Mouse (Mus musculus): ENCODE results near the gene Csnk2b.
A peak's percentile ranks its signal among the peaks of the same experiment; 100 is the strongest.

Csnk2b gene

GRCm38 (mm10) chr17:35121871-35122303 is at the start of gene Csnk2b:
TSS of gene Csnk2b (minus strand) at chr17:35122053.
- DNase-seq (ENCODE audit: low spot score): peak; percentile 61

- no peak for DNase-seq (ENCODE audit: low spot score)
These were observed 46.8 kb upstream of the Csnk2b start for GRCm38 (mm10) chr17:35168541-35169207.

GRCm38 (mm10) chr17:35167794-35168193 is 45.9 kb upstream of the Csnk2b start:
- DNase-seq (ENCODE audit: low spot score): no peak

- DNase-seq (ENCODE audit: low spot score): no peak
These were observed 44.6 kb upstream of the Csnk2b start for GRCm38 (mm10) chr17:35166352-35167035.

- DNase-seq (ENCODE audit: low spot score): no peak
These were observed 43.8 kb upstream of the Csnk2b start for GRCm38 (mm10) chr17:35165451-35166155.

- peak; percentile 100 for DNase-seq (ENCODE audit: low spot score)
These were observed 43.0 kb upstream of the Csnk2b start, which contains the start of gene Prrc2a for GRCm38 (mm10) chr17:35164568-35165450. TSS of gene Prrc2a (minus strand) at chr17:35164897.

GRCm38 (mm10) chr17:35164218-35164567 is 42.3 kb upstream of the Csnk2b start:
- no peak for DNase-seq (ENCODE audit: low spot score)

- DNase-seq (ENCODE audit: low spot score): no peak
These were observed 41.7 kb upstream of the Csnk2b start for GRCm38 (mm10) chr17:35163326-35164081.

GRCm38 (mm10) chr17:35162730-35163129 is 40.9 kb upstream of the Csnk2b start:
- no peak for DNase-seq (ENCODE audit: low spot score)

GRCm38 (mm10) chr17:35162121-35162520 is 40.3 kb upstream of the Csnk2b start:
- no peak for DNase-seq (ENCODE audit: low spot score)

GRCm38 (mm10) chr17:35161421-35161820 is 39.6 kb upstream of the Csnk2b start:
- DNase-seq (ENCODE audit: low spot score): no peak

- DNase-seq (ENCODE audit: low spot score): no peak
These were observed 37.8 kb upstream of the Csnk2b start for GRCm38 (mm10) chr17:35159638-35160037.

- no peak for DNase-seq (ENCODE audit: low spot score)
These were observed 37.2 kb upstream of the Csnk2b start for GRCm38 (mm10) chr17:35158850-35159593.

- no peak for DNase-seq (ENCODE audit: low spot score)
These were observed 35.9 kb upstream of the Csnk2b start for GRCm38 (mm10) chr17:35157661-35158175.

- no peak for DNase-seq (ENCODE audit: low spot score)
These were observed 35.4 kb upstream of the Csnk2b start for GRCm38 (mm10) chr17:35157254-35157653.

- no peak for DNase-seq (ENCODE audit: low spot score)
These were observed 34.8 kb upstream of the Csnk2b start for GRCm38 (mm10) chr17:35156461-35157200.

GRCm38 (mm10) chr17:35155451-35155850 is 33.6 kb upstream of the Csnk2b start:
- no peak for DNase-seq (ENCODE audit: low spot score)

- no peak for DNase-seq (ENCODE audit: low spot score)
These were observed 32.8 kb upstream of the Csnk2b start for GRCm38 (mm10) chr17:35154616-35155015.

- no peak for DNase-seq (ENCODE audit: low spot score)
These were observed 32.1 kb upstream of the Csnk2b start for GRCm38 (mm10) chr17:35153931-35154330.

GRCm38 (mm10) chr17:35153077-35153476 is 31.2 kb upstream of the Csnk2b start:
- no peak for DNase-seq (ENCODE audit: low spot score)
